Mouse (Mus musculus): Measurements from ENCODE around the gene Tmem50a. TPM values are rescaled to one million over a fixed set of nuclear protein-coding genes. Genes with fewer than 3 reads are reported as not detected.
"Not testable (repeated sequence)": the region's sequence is repeated elsewhere in the genome, so short reads cannot be mapped to it uniquely, and the experiment has no call there.

Tmem50a gene
- polyA plus RNA-seq, 1 experiment = 156 TPM

GRCm38 (mm10) chr4:134917194-134917593 lies 2.4 kb upstream of the Tmem50a start:
- Histone ChIP-seq H3K27ac (ENCODE audit: insufficient read depth, low read length) (no peak overlapping the region), H3K4me3 (ENCODE audit: insufficient read depth, low read length) (no peak overlapping the region), H3K4me1 (ENCODE audit: control insufficient read depth, insufficient read depth, low read length) (peaks cover 3% of the 10 kb centered on the region; the same call in 1 of the 2 replicates)
- TF ChIP-seq POLR2A (IDR thresholded peaks at IDR 0.05; ENCODE audit: low read depth, low read length) = no peak
- TF ChIP-seq CTCF (IDR thresholded peaks at IDR 0.05; ENCODE audit: borderline replicate concordance, insufficient read depth, low read length) = no peak

- H3K27ac ChIP-seq (ENCODE audit: insufficient read depth, low read length) = no peak overlapping the region
- H3K4me1 ChIP-seq (ENCODE audit: control insufficient read depth, insufficient read depth, low read length) = peaks cover 3% of the 10 kb centered on the region; the same call in 1 of the 2 replicates
Observed at GRCm38 (mm10) chr4:134915223-134916050, 613 bp upstream of the Tmem50a start.

DNA sequence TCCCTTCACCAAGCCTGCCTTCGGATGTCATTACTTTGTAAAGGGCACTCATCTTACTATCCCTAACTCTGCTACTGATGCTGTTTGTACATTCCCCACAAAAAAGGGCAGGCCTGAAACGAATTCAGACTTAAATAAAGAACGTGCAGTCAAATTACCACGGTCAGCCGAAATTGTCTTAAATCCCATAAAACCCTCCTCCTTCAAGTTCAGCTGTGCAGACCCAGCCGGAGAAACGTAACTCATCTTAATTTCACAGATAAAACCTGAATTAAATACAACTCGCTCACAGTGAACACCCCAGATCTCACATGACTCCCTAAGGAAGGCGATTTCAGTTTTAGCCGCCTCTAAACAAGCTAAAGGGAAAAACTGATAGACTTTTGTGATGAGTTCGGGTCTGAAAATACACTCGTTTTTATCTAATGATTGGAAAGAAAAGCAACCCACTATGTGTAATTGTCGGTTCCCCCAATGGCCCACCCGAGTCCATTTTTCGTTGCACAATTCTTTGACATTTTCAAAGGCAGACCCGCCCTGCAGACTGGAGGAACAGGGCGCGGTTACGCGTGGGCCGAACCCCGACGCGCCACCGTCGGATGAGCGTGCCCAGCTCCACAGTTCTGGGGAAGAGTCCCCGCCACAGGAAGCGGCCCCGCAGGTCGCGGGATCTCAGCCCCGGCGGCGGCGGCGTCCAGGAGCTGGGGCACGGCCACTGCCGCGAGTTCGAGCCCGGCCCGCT lies 531 bp downstream of the Tmem50a start:
- Histone ChIP-seq H3K4me1 (ENCODE audit: control insufficient read depth, insufficient read depth, low read length) (peaks cover 3% of the 10 kb centered on the region; the same call in 1 of the 2 replicates), H3K4me3 (ENCODE audit: insufficient read depth, low read length) (peak overlapping the region; percentile 70), H3K27ac (ENCODE audit: insufficient read depth, low read length) (peak overlapping the region; percentile 91)
- TF ChIP-seq POLR2A (IDR thresholded peaks at IDR 0.05; ENCODE audit: low read depth, low read length) (no peak), CTCF (IDR thresholded peaks at IDR 0.05; ENCODE audit: borderline replicate concordance, insufficient read depth, low read length) (no peak)

More at GRCm38 (mm10) chr4:134915223-134916050, 613 bp upstream of the Tmem50a start:
- 0 out of 2 replicates have a peak overlapping the region, but pooled peaks have one; percentile 12 for H3K4me3 ChIP-seq (ENCODE audit: insufficient read depth, low read length)
- no peak for TF ChIP-seq POLR2A (IDR thresholded peaks at IDR 0.05; ENCODE audit: low read depth, low read length)

- Histone ChIP-seq H3K4me1 (ENCODE audit: control insufficient read depth, insufficient read depth, low read length) (peaks cover 3% of the 10 kb centered on the region; the same call in 1 of the 2 replicates), H3K27ac (ENCODE audit: insufficient read depth, low read length) (no peak overlapping the region), H3K4me3 (ENCODE audit: insufficient read depth, low read length) (no peak overlapping the region)
- TF ChIP-seq CTCF (IDR thresholded peaks at IDR 0.05; ENCODE audit: borderline replicate concordance, insufficient read depth, low read length) = peak; percentile 47; the same call in 1 of the 2 replicates
- no peak for TF ChIP-seq POLR2A (IDR thresholded peaks at IDR 0.05; ENCODE audit: low read depth, low read length)
Observed at GRCm38 (mm10) chr4:134913413-134913812, 1.4 kb downstream of the Tmem50a start.

DNA sequence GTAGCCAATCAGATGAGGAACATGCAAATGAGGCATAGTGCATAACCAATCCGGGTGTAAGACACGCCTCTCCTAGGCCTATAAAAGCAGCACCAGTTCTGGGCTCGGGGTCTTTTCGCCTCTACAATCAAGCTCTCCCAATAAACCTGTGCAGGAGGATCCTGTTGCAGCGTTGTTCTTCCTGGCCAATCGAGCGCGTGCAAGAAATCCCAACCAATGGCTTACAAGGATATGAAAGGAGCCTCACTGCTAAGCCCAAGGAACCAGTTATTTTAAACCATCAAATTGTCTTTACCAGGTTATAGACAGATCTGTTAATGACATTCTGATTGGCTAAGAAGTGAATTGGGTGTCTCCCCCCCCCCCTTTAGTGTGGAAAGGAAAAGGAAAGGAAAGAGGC lies 3.4 kb downstream of the Tmem50a start:
- H3K4me3 ChIP-seq (ENCODE audit: insufficient read depth, low read length); H3K4me1 ChIP-seq (ENCODE audit: control insufficient read depth, insufficient read depth, low read length); H3K27ac ChIP-seq (ENCODE audit: insufficient read depth, low read length): not testable (repeated sequence)

- no peak overlapping the region for H3K27ac ChIP-seq (ENCODE audit: insufficient read depth, low read length)
- TF ChIP-seq CTCF (IDR thresholded peaks at IDR 0.05; ENCODE audit: borderline replicate concordance, insufficient read depth, low read length) (no peak), POLR2A (IDR thresholded peaks at IDR 0.05; ENCODE audit: low read depth, low read length) (no peak)
- no peak overlapping the region for H3K4me3 ChIP-seq (ENCODE audit: insufficient read depth, low read length)
- no peaks in the 10 kb centered on the region for H3K4me1 ChIP-seq (ENCODE audit: control insufficient read depth, insufficient read depth, low read length)
Observed at GRCm38 (mm10) chr4:134903046-134903445, 11.8 kb downstream of the Tmem50a start.

DNA sequence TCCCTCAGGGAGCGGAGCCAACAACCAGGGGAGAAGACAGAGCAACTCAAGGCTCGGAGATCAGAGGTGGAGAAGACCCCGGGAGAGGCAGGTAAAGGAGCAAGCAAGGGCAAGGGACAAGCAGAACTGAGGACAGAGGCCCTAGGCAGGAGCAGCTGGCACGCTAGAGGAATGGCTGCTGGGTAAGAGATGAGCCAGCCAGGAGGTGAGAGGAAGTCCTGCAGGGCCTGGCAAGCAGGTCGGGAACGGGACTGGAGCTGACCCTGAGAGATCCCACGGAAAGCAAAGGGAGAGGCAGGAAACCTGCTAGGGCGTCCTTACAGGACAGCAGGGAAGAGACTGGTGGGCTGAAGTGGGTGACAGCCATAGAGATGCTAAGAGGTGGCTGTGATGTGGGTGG lies 13.7 kb downstream of the Tmem50a start:
- no peak overlapping the region for H3K27ac ChIP-seq (ENCODE audit: insufficient read depth, low read length)
- TF ChIP-seq POLR2A (IDR thresholded peaks at IDR 0.05; ENCODE audit: low read depth, low read length) (no peak), CTCF (IDR thresholded peaks at IDR 0.05; ENCODE audit: borderline replicate concordance, insufficient read depth, low read length) (no peak)
- H3K4me3 ChIP-seq (ENCODE audit: insufficient read depth, low read length) = no peak overlapping the region
- H3K4me1 ChIP-seq (ENCODE audit: control insufficient read depth, insufficient read depth, low read length) = no peaks in the 10 kb centered on the region

DNA sequence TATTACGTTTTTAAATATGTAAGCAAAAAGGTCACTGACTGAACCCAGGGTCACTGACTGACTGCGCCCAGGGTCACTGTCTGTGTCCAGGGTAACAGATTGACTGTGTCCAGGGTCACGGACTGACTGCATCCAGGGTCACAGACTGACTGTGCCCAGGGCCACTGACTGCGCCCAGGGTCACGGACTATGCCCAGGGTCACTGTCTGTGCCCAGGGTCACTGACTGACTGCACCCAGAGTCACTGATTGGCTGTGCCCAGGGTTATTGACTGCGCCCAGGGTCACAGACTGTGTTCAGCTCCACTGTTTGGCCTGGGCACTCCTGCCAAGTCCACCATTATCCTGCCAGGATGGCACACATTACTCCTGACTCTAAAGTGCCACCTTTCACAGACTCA lies 17.6 kb downstream of the Tmem50a start:
- no peaks in the 10 kb centered on the region for H3K4me1 ChIP-seq (ENCODE audit: control insufficient read depth, insufficient read depth, low read length)
- H3K27ac ChIP-seq (ENCODE audit: insufficient read depth, low read length) = no peak overlapping the region
- no peak for TF ChIP-seq CTCF (IDR thresholded peaks at IDR 0.05; ENCODE audit: borderline replicate concordance, insufficient read depth, low read length)
- no peak for TF ChIP-seq POLR2A (IDR thresholded peaks at IDR 0.05; ENCODE audit: low read depth, low read length)
- no peak overlapping the region for H3K4me3 ChIP-seq (ENCODE audit: insufficient read depth, low read length)

- Histone ChIP-seq H3K4me3 (ENCODE audit: insufficient read depth, low read length) (no peak overlapping the region), H3K27ac (ENCODE audit: insufficient read depth, low read length) (no peak overlapping the region), H3K4me1 (ENCODE audit: control insufficient read depth, insufficient read depth, low read length) (no peaks in the 10 kb centered on the region)
- TF ChIP-seq CTCF (IDR thresholded peaks at IDR 0.05; ENCODE audit: borderline replicate concordance, insufficient read depth, low read length) (no peak), POLR2A (IDR thresholded peaks at IDR 0.05; ENCODE audit: low read depth, low read length) (no peak)
Observed at GRCm38 (mm10) chr4:134892096-134892495, 22.7 kb downstream of the Tmem50a start.

DNA sequence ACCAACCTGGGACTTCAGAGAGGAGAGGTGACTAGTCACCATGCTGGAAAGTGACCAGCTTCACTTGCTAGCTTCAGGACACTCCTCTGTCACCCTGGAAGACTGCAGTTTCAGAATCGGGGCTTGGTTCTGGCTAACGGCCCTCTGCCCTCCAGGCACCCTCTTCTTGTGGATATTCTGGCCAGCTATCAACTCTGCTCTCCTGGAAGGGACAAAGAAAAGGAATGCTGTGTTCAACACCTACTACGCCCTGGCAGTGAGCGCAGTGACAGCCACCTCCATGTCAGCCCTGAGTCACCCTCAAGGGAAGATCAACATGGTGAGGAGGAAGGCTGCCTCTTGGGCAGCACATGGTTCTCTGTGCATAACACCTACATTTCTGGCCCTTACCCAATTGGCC lies 30.5 kb downstream of the Tmem50a start:
- no peaks in the 10 kb centered on the region for H3K4me1 ChIP-seq (ENCODE audit: control insufficient read depth, insufficient read depth, low read length)
- TF ChIP-seq POLR2A (IDR thresholded peaks at IDR 0.05; ENCODE audit: low read depth, low read length) = no peak
- TF ChIP-seq CTCF (IDR thresholded peaks at IDR 0.05; ENCODE audit: borderline replicate concordance, insufficient read depth, low read length) = no peak
- no peak overlapping the region for H3K27ac ChIP-seq (ENCODE audit: insufficient read depth, low read length)
- H3K4me3 ChIP-seq (ENCODE audit: insufficient read depth, low read length) = no peak overlapping the region
